Mouse (Mus musculus) activated CD4-positive, CD25-positive, alpha-beta regulatory T cell, adult 9 weeks (primary cell): ENCODE results near the gene Prmt6. TPM values are rescaled to one million over a fixed set of nuclear protein-coding genes. Genes with fewer than 3 reads are reported as not detected.

Experiments used
- polyA plus RNA-seq: library from polyadenylated mRNA; unstranded; fragments of 100-300 nt; shearing (Covaris generic); gene quantifications from one replicate; pipeline ENCODE4 v1.2.1, GENCODE M21; 2017

The Prmt6 gene
- 16.3 TPM for polyA plus RNA-seq

DNA sequence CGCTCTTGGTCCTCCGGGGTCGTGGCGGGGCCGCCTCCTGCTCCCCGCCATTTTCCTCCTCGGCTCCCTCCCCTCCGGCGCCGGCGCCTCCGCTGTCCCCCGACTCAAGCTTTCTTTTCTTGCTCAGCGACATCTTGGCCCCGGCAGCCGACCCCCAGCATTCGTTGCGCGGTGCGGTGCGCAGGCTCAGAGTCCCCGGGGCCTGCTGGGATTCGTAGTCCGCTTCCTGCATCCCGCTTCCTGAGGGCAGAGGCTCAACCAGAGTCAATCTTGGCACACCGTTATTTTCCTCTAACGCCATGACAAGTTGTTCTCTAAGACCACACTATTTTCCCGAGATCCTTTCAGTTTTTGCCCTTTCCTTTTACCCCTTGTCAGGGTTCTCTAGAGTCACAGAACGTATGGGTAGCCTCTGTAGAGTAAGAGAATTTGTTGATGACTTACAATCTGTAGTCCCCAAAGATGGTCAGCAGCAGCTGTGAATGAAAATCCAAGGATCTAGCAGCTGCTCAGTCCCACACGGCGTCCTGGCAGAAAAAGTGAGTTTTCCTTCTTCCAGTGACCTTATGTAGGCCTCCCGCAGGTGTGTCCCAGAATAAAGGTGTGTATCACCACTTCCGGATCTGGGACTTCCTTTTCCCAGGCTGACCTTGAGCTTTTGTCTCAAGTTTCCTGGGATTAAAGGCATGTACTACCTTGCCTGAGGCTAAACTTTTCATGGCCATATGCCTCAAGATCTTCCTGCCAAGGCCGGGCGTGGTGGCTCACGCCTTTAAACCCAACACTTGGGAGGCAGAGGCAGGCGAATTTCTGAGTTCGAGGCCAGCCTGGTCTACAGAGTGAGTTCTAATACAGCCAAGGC, at the start of gene Prmt6:
Gene Prmt6 (minus strand): TSS at position 160 of the 862 bp plus-strand sequence.

Other genes starting within 250 kb of the Prmt6 start
- 0.13 TPM for gene Ntng1, start 107.0 kb downstream of the Prmt6 start, polyA plus RNA-seq